Mouse (Mus musculus): ENCODE data around the gene Golm1.

DNA sequence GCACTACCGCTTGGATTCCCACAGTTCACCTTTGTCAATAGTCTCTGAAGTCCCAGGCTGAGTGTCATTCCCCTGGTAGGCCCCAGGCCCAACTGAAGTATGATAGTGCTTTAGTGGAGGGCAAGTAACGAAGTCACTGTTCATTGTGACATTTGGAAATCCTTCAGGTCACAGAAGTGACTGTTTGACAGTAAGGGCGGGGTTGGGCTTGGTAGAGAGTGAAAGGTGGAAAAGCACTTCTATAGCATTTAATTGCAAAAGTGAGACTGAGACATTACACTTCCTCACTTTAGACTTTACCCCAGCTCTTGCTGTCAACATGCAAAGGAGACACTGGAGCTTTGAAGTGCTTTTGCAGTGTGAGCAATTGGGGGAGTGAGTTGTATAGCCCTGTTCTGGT lies 18.4 kb upstream of the Golm1 start, which contains the start of gene 4921517D22Rik:
- TF ChIP-seq EP300 (IDR thresholded peaks at IDR 0.05; ENCODE audit: insufficient read depth, low read depth, low read length) (no peak), POLR2A (IDR thresholded peaks at IDR 0.05; ENCODE audit: insufficient read depth, low read depth, low read length) (no peak)
